24 mouse cellular contexts compared by ENCODE assay signal in the genomic region with DNA sequence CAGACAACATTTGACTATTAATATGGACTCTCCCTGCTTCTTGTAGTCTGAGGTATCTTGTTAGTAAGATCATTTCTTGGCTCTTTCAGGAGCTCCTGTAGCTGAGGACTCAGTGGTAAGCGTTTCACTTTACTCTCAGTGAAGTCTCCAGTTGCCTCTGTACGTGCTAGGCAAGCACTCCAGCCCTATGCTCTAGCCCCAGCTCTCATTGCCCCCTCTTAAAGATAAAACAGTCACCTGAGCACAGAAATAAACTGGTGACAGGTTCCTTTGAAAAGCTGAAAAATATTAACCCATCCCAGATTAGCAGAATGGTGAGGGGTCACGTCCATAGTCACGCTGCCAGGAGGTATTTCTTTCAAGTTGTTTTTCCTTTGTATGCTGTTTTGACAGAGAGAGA. TPM values are rescaled to one million over a fixed set of nuclear protein-coding genes. Genes with fewer than 3 reads are reported as not detected.
"Had no signal": no experiment of that assay in that cellular context is flagged by ENCODE, and none has a peak within 500 bp of the region (broad histone marks: within the 10 kb centered on the region; RNA-seq: fewer than 3 reads in every experiment).

No protein-coding gene starts in this region.

- DNase-seq: kidney, adult 18-20 months; kidney, adult 9 months; kidney, postnatal 14 days; kidney, postnatal 4 days; left cerebral cortex, postnatal 4 days; liver, embryonic 13.5 days; lung, adult 18-20 months; midbrain, embryonic 14.5 days; right cerebral cortex, adult 18-20 months; right cerebral cortex, postnatal 14 days; right cerebral cortex, postnatal 4 days; thymus, adult 18-20 months; thymus, postnatal 36 days had no signal

- H3K27ac ChIP-seq: limb, embryonic 12.5 days; limb, embryonic 15.5 days; liver, embryonic 13.5 days; midbrain, embryonic 10.5 days; neural tube, embryonic 12.5 days; neural tube, embryonic 15.5 days had no signal

- H3K4me1 ChIP-seq: limb, embryonic 12.5 days; limb, embryonic 15.5 days; liver, embryonic 13.5 days; megakaryocyte, embryonic 14.5 days; neural tube, embryonic 12.5 days; neural tube, embryonic 15.5 days had no signal

- H3K27me3 ChIP-seq: limb, embryonic 12.5 days; limb, embryonic 15.5 days; liver, embryonic 13.5 days; megakaryocyte, embryonic 14.5 days; neural tube, embryonic 12.5 days; neural tube, embryonic 15.5 days had no signal

- H3K4me2 ChIP-seq: limb, embryonic 12.5 days; limb, embryonic 15.5 days; liver, embryonic 13.5 days; neural tube, embryonic 12.5 days; neural tube, embryonic 15.5 days had no signal

- H3K9ac ChIP-seq: limb, embryonic 12.5 days; limb, embryonic 15.5 days; liver, embryonic 13.5 days; neural tube, embryonic 12.5 days; neural tube, embryonic 15.5 days had no signal

- H3K4me3 ChIP-seq: limb, embryonic 12.5 days; limb, embryonic 15.5 days; liver, embryonic 13.5 days; megakaryocyte, embryonic 14.5 days; midbrain, embryonic 10.5 days; neural tube, embryonic 12.5 days; neural tube, embryonic 15.5 days had no signal

- H3K9me3 ChIP-seq: limb, embryonic 12.5 days; limb, embryonic 15.5 days; liver, embryonic 13.5 days; neural tube, embryonic 12.5 days; neural tube, embryonic 15.5 days had no signal

- H3K36me3 ChIP-seq: limb, embryonic 12.5 days; limb, embryonic 15.5 days; liver, embryonic 13.5 days; midbrain, embryonic 10.5 days; neural tube, embryonic 12.5 days; neural tube, embryonic 15.5 days had no signal

RNA-seq across cellular contexts. Expression of gene Gm11985, which starts 9.6 kb away (rescaled TPM):
- total RNA-seq: layer of hippocampus, adult 18-20 months; layer of hippocampus, postnatal 14 days; left cerebral cortex, adult 8-10 months; left cerebral cortex, postnatal 14 days; left cerebral cortex, postnatal 4 days had no signal
- polyA plus RNA-seq: limb, embryonic 12.5 days; limb, embryonic 15.5 days; liver, embryonic 13.5 days; midbrain, embryonic 10.5 days; midbrain, embryonic 14.5 days; neural tube, embryonic 12.5 days; neural tube, embryonic 15.5 days; urinary bladder, adult 2 months had no signal

RNA-seq across cellular contexts. Expression of gene Igfbp1, which starts 18.9 kb away (rescaled TPM):
- total RNA-seq: layer of hippocampus, adult 18-20 months; layer of hippocampus, postnatal 14 days; left cerebral cortex, adult 8-10 months had no signal
- polyA plus RNA-seq: urinary bladder, adult 2 months had no signal
